In the genomic region with DNA sequence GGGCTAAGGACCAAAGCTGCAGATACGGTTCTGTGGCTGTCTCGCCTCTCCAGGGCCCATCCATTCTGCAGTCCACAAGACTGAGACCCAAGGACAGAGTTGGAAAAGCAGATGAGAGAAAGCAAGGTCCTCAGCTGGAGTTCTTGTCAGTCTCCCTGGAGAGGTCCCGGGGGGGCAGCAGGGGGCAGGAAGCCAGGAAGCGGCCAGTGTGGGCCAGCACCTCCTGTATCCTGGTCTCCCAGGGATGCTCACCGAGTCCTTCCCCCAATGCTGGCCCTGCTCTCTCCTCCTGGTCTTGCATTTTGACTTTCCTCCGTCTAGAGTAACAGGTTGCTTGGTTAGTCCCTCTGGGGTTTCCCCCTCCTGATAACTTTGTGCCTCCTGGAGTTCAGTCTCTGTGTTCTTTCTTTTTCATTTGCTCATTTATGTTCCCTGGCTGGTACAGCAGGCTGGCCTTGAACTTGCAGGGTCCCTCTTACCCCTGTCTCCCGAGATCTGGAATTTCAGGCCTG, we compare ENCODE assay signal across 27 mouse cellular contexts. TPM values are rescaled to one million over a fixed set of nuclear protein-coding genes. Genes with fewer than 3 reads are reported as not detected.
DNase-seq lines count a peak whose midpoint lies in the region; ATAC-seq and TF ChIP-seq lines count a peak whose summit lies in the region.
"Had no signal": no experiment of that assay in that cellular context is flagged by ENCODE, and none has a peak within 500 bp of the region (broad histone marks: within the 10 kb centered on the region; RNA-seq: fewer than 3 reads in every experiment).

No protein-coding gene starts in this region.

- intact Hi-C loops in heart, adult 2 months (cut with DNase I), result loop anchor here (5.0 kb wide), 1 partner anchor 216 kb away; no protein-coding TSS in a partner anchor

- H3K4me3 ChIP-seq in heart, adult 2 months, result no peak overlapping the region
- H3K4me3 ChIP-seq in bone marrow macrophage, adult 2 months (ENCODE audit: insufficient read depth, low read length), result no peak overlapping the region
- no peak overlapping the region for H3K4me3 ChIP-seq in forebrain, embryonic 14.5 days (ENCODE audit: low read depth, low read length)
- H3K4me3 ChIP-seq: embryonic facial prominence, embryonic 15.5 days; forebrain, embryonic 13.5 days; heart, embryonic 15.5 days; intestine, embryonic 15.5 days; limb, embryonic 12.5 days; liver, embryonic 15.5 days; midbrain, embryonic 12.5 days; neural tube, embryonic 13.5 days had no signal

- TF ChIP-seq EP300 in heart, adult 2 months (IDR thresholded peaks at IDR 0.05; ENCODE audit: insufficient read depth, low read depth, low read length), result no peak

- H3K4me1 ChIP-seq in heart, adult 2 months (ENCODE audit: control insufficient read depth, insufficient read depth, low read length), result no peaks in the 10 kb centered on the region
- peaks cover 31% of the 10 kb centered on the region for H3K4me1 ChIP-seq in bone marrow macrophage, adult 2 months (ENCODE audit: control insufficient read depth, insufficient read depth, low read length)
- peaks cover 7% of the 10 kb centered on the region for H3K4me1 ChIP-seq in forebrain, embryonic 14.5 days (ENCODE audit: control insufficient read depth, insufficient read depth, low read length)
- H3K4me1 ChIP-seq: embryonic facial prominence, embryonic 15.5 days had no signal

- no peaks in the 10 kb centered on the region for H3K79me2 ChIP-seq in heart, adult 2 months (replicated peaks; ENCODE audit: control insufficient read depth, insufficient read depth, low read length)

- peak; percentile 91 for DNase-seq in heart, adult 11 months
- DNase-seq in heart, adult 2 months, result no peak
- DNase-seq in kidney, postnatal 10 days, result peak; percentile 37
- DNase-seq in kidney, adult 9 months, result no peak
- DNase-seq in adipocyte (ENCODE audit: low spot score), result no peak
- DNase-seq in forebrain, embryonic 14.5 days (ENCODE audit: low spot score), result no peak
- DNase-seq: B cell, adult 2 months; cerebellum, adult 18-20 months; layer of hippocampus, postnatal 36 days; lung, embryonic 14.5 days; lung, postnatal 14 days; thymus, adult 2 months; thymus, postnatal 36 days had no signal

- TF ChIP-seq POLR2A in heart, adult 2 months (IDR thresholded peaks at IDR 0.05; ENCODE audit: insufficient read depth, low read depth, low read length), result no peak
- TF ChIP-seq POLR2A in bone marrow macrophage, adult 2 months (IDR thresholded peaks at IDR 0.05; ENCODE audit: borderline replicate concordance, low read depth, low read length), result no peak

- H3K27me3 ChIP-seq in heart, adult 2 months (ENCODE audit: control insufficient read depth, insufficient read depth, low read length), result no peaks in the 10 kb centered on the region
- no peaks in the 10 kb centered on the region for H3K27me3 ChIP-seq in forebrain, embryonic 14.5 days (replicated peaks; ENCODE audit: control insufficient read depth, insufficient read depth, low read length)
- H3K27me3 ChIP-seq: embryonic facial prominence, embryonic 15.5 days; forebrain, embryonic 13.5 days; intestine, embryonic 15.5 days; limb, embryonic 12.5 days; liver, embryonic 15.5 days; neural tube, embryonic 13.5 days had no signal

- no peak for TF ChIP-seq CTCF in heart, adult 2 months (IDR thresholded peaks at IDR 0.05)
- TF ChIP-seq CTCF in bone marrow macrophage, adult 2 months (IDR thresholded peaks at IDR 0.05; ENCODE audit: low read depth, low read length), result no peak

- no peak overlapping the region for H3K27ac ChIP-seq in heart, adult 2 months
- H3K27ac ChIP-seq in bone marrow macrophage, adult 2 months (ENCODE audit: insufficient read depth, low read depth, low read length), result peak overlapping the region; percentile 60
- H3K27ac ChIP-seq in forebrain, embryonic 14.5 days (ENCODE audit: low read depth, low read length), result no peak overlapping the region
- H3K27ac ChIP-seq: embryonic facial prominence, embryonic 15.5 days; forebrain, embryonic 13.5 days; heart, embryonic 15.5 days; hindbrain, postnatal 0 days; intestine, embryonic 15.5 days; kidney, postnatal 0 days; limb, embryonic 12.5 days; liver, embryonic 15.5 days; midbrain, embryonic 12.5 days; neural tube, embryonic 13.5 days had no signal

- no peak for ATAC-seq in forebrain, embryonic 14.5 days
- ATAC-seq: forebrain, embryonic 13.5 days; hindbrain, postnatal 0 days; intestine, embryonic 15.5 days had no signal

- no peak overlapping the region for H3K9ac ChIP-seq in heart, adult 2 months (ENCODE audit: low read depth, low read length)
- H3K9ac ChIP-seq in forebrain, embryonic 14.5 days (ENCODE audit: low read length), result no peak overlapping the region
- H3K9ac ChIP-seq: embryonic facial prominence, embryonic 15.5 days; forebrain, embryonic 13.5 days; heart, embryonic 15.5 days; intestine, embryonic 15.5 days; limb, embryonic 12.5 days; liver, embryonic 15.5 days; lung, embryonic 14.5 days; midbrain, embryonic 12.5 days; neural tube, embryonic 13.5 days had no signal

- no peaks in the 10 kb centered on the region for H3K9me3 ChIP-seq in forebrain, embryonic 14.5 days (replicated peaks; ENCODE audit: control insufficient read depth, low read length)
- H3K9me3 ChIP-seq: embryonic facial prominence, embryonic 15.5 days; forebrain, embryonic 13.5 days; heart, embryonic 15.5 days; intestine, embryonic 15.5 days; limb, embryonic 12.5 days; liver, embryonic 15.5 days; midbrain, embryonic 12.5 days; neural tube, embryonic 13.5 days had no signal

- 49% methylated on average over 7 of the region's 7 CpGs for WGBS in heart, adult 2 months
- WGBS in forebrain, embryonic 14.5 days, result 77% methylated on average over 7 of the region's 7 CpGs

- no peaks in the 10 kb centered on the region for H3K36me3 ChIP-seq in heart, adult 2 months (ENCODE audit: control insufficient read depth, insufficient read depth, low read length)
- no peaks in the 10 kb centered on the region for H3K36me3 ChIP-seq in forebrain, embryonic 14.5 days (ENCODE audit: control insufficient read depth, insufficient read depth, low read length)
- H3K36me3 ChIP-seq: embryonic facial prominence, embryonic 15.5 days; heart, embryonic 15.5 days; intestine, embryonic 15.5 days; limb, embryonic 12.5 days; liver, embryonic 15.5 days; midbrain, embryonic 12.5 days; neural tube, embryonic 13.5 days had no signal

- H3K4me2 ChIP-seq in forebrain, embryonic 14.5 days (ENCODE audit: low read length), result no peak overlapping the region
- H3K4me2 ChIP-seq: embryonic facial prominence, embryonic 15.5 days; forebrain, embryonic 13.5 days; heart, embryonic 15.5 days; intestine, embryonic 15.5 days; limb, embryonic 12.5 days; liver, embryonic 15.5 days; lung, embryonic 14.5 days; midbrain, embryonic 12.5 days; neural tube, embryonic 13.5 days had no signal

RNA-seq across cellular contexts. Expression of a gene that starts 9.7 kb away (rescaled TPM):
- total RNA-seq in heart, adult 2 months (2021), result 10 to 100 TPM; 47.5 to 48.2 TPM
- 73.8 and 78.0 TPM in 2 replicates for polyA plus RNA-seq in heart, adult 2 months (2012; rRNA removed)
- 151 and 159 TPM in 2 replicates for polyA plus RNA-seq in bone marrow macrophage, adult 2 months (2012; ENCODE audit: insufficient read depth, insufficient read length, missing spikeins)
- polyA plus RNA-seq in forebrain, embryonic 14.5 days (2014; fragmentation: Nextera tagmentation; extraction: Ambion mirVana), result 132 TPM in 2 replicates

RNA-seq across cellular contexts. Expression of a gene that starts 18.9 kb away (rescaled TPM):
- 1 to 10 TPM; 9.1 TPM for total RNA-seq in heart, adult 2 months (2021)
- 14.1 and 22.4 TPM in 2 replicates for polyA plus RNA-seq in heart, adult 2 months (2012; rRNA removed)
- polyA plus RNA-seq in bone marrow macrophage, adult 2 months (2012; ENCODE audit: insufficient read depth, insufficient read length, missing spikeins), result 76.7 and 85.6 TPM in 2 replicates
- polyA plus RNA-seq in forebrain, embryonic 14.5 days (2014; fragmentation: Nextera tagmentation; extraction: Ambion mirVana), result 44.6 and 46.2 TPM in 2 replicates

RNA-seq across cellular contexts. Expression of a gene that starts 25.4 kb away (rescaled TPM):
- total RNA-seq in heart, adult 2 months (2021), result under 1 TPM; 0.13 to 0.16 TPM
- polyA plus RNA-seq in heart, adult 2 months (2012; rRNA removed), result 0.47 and 0.53 TPM in 2 replicates
- polyA plus RNA-seq in bone marrow macrophage, adult 2 months (2012; ENCODE audit: insufficient read depth, insufficient read length, missing spikeins), result not detected in 2 replicates
- 2.0 and 2.4 TPM in 2 replicates for polyA plus RNA-seq in forebrain, embryonic 14.5 days (2014; fragmentation: Nextera tagmentation; extraction: Ambion mirVana)
- total RNA-seq: CH12.LX; liver, adult 2 months; megakaryocyte progenitor cell, adult 5-6 weeks had no signal
- polyA plus RNA-seq: liver, adult 2 months had no signal

Comparison
In these comparisons a context has a peak if more than half of its experiments do, and no peak if none do; other contexts are left out.
1. DNase-seq: peak in heart, adult 11 months (single experiment) and kidney, postnatal 10 days (single experiment); none in heart, adult 2 months (0 of 2), kidney, adult 9 months (single experiment), adipocyte (single experiment) and forebrain, embryonic 14.5 days (single experiment).